Mouse (Mus musculus): ENCODE measurements around the gene Osbpl8. TPM values are rescaled to one million over a fixed set of nuclear protein-coding genes. Genes with fewer than 3 reads are reported as not detected.

Gene Osbpl8
- total and polyA plus RNA-seq, 3 experiments, result 12.9 to 26.4 (median 23.4) TPM

DNA sequence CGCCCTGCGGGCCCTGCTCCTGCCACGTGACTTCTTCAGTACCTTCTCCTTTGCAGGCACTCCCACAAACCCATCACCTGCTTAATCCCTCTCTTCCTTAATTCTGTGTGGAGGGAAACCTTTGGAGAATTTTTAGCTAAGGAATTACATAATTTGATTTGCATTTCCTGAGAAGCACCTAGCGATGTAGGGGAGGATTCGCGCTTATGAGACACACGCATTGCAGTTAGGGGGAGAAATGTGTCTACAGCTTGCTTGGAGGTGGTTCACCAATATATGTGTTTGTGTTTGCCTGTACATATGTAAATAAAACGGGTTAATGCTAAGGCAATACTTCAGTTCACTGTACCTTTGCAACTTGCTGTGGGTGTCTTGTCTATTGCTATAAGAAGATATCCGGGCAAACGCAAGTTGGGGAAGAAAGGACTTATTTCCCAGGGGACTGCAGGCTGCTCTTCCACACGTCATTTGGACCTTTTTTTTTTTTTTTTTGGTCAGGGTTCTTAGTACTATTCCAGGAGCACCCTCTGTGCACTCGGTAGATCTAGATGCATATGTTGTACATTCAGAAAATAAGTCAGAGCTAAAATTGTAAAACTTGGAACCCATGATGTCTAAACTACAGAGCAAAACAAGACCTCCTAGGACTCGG lies 144.4 kb downstream of the Osbpl8 start:
- in situ Hi-C loops (cut with MboI; ENCODE audit: low pct_ligation_motif_present, low pct_unique_long_range_greater_than_20kb, low sequenced_read_pairs), result loop anchor here (25.0 kb wide), 2 partner anchors 328 to 628 kb away; no protein-coding TSS in a partner anchor
- H3K9ac ChIP-seq (ENCODE audit: insufficient read depth, low read depth), result no peak overlapping the region
- no peak overlapping the region for H3K4me3 ChIP-seq (replicated peaks in 1 of 3; ENCODE audit: low read depth in 2 of 3, low read length in 2 of 3, poor library complexity in 1 of 3)
- no peaks in the 10 kb centered on the region for H3K36me3 ChIP-seq (replicated peaks in 1 of 2; ENCODE audit: control insufficient read depth in 1 of 2, insufficient read depth in 1 of 2, low read length in 1 of 2)
- peaks cover 4% of the 10 kb centered on the region for H3K9me3 ChIP-seq (replicated peaks; ENCODE audit: low read length)
- no peak for DNase-seq (ENCODE audit: extremely low read depth)
- no peaks in the 10 kb centered on the region for H3K79me2 ChIP-seq (replicated peaks; ENCODE audit: control insufficient read depth, extremely low read depth, insufficient read depth, poor library complexity, severe bottlenecking)
- H3K27ac ChIP-seq (ENCODE audit: insufficient read depth, low read depth), result no peak overlapping the region
- dilution Hi-C loops (cut with MboI; ENCODE audit: extremely low pct_ligation_motif_present, extremely low pct_unique_long_range_greater_than_20kb, low sequenced_read_pairs), result no loop called here
- no peaks in the 10 kb centered on the region for H3K27me3 ChIP-seq (replicated peaks)
- H3K4me1 ChIP-seq (ENCODE audit: control insufficient read depth in 1 of 2, insufficient read depth in 2 of 2), result no peaks in the 10 kb centered on the region
- TF ChIP-seq IRF4 (IDR thresholded peaks at IDR 0.05; ENCODE audit: low read depth, low read length), result no peak
- H3K4me2 ChIP-seq (ENCODE audit: insufficient read depth, low read depth, poor library complexity, severe bottlenecking), result no peak overlapping the region

DNA sequence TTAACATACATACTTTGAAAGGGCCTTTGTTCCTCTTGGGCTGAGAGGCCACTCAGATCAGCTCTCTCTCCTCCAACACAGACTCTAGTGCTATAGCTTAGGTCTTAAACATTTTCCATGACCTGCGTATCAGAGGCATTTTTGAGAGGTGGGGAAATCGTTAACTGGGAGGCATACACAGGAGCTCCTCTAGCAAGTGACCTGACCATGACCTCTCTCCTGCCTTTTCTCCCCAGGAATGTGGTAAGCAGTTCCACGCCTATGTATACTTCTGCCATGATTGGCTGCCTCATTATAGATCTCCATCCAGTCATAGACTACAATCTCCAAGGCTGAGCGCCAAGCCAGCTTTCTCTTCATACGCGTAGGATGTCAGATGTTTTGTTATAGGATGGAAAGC lies 148.7 kb downstream of the Osbpl8 start:
- dilution Hi-C loops (cut with MboI; ENCODE audit: extremely low pct_ligation_motif_present, extremely low pct_unique_long_range_greater_than_20kb, low sequenced_read_pairs) (no loop called here), in situ Hi-C loops (cut with MboI; ENCODE audit: low pct_ligation_motif_present, low pct_unique_long_range_greater_than_20kb, low sequenced_read_pairs) (loop anchor here (25.0 kb wide), 2 partner anchors 324 to 624 kb away; no protein-coding TSS in a partner anchor)
- no peaks in the 10 kb centered on the region for H3K4me1 ChIP-seq (ENCODE audit: control insufficient read depth in 1 of 2, insufficient read depth in 2 of 2)
- H3K79me2 ChIP-seq (replicated peaks; ENCODE audit: control insufficient read depth, extremely low read depth, insufficient read depth, poor library complexity, severe bottlenecking), result no peaks in the 10 kb centered on the region
- no peak overlapping the region for H3K9ac ChIP-seq (ENCODE audit: insufficient read depth, low read depth)
- H3K4me3 ChIP-seq (replicated peaks in 1 of 3; ENCODE audit: low read depth in 2 of 3, low read length in 2 of 3, poor library complexity in 1 of 3), result no peak overlapping the region
- no peak for DNase-seq (ENCODE audit: extremely low read depth)
- TF ChIP-seq ETS1 (conservative IDR thresholded peaks at IDR 0.05; ENCODE audit: low read depth, low read length) (no peak), E2F4 (IDR thresholded peaks at IDR 0.05; ENCODE audit: insufficient replicate concordance, low read depth, low read length) (no peak), CTCF (conservative IDR thresholded peaks at IDR 0.05 in 1 of 2, IDR thresholded peaks at IDR 0.05 in 1 of 2; ENCODE audit: low read depth in 2 of 2, low read length in 2 of 2) (no peak), BHLHE40 (IDR thresholded peaks at IDR 0.05; ENCODE audit: low read depth, low read length) (no peak), MXI1 (IDR thresholded peaks at IDR 0.05; ENCODE audit: low read depth, low read length) (no peak), SIN3A (IDR thresholded peaks at IDR 0.05; ENCODE audit: low read length) (no peak), MAX (IDR thresholded peaks at IDR 0.05; ENCODE audit: low read length) (no peak), NRF1 (IDR thresholded peaks at IDR 0.05; ENCODE audit: low read depth, low read length) (no peak), USF2 (conservative IDR thresholded peaks at IDR 0.05; ENCODE audit: low read depth, low read length) (no peak), ZMIZ1 (IDR thresholded peaks at IDR 0.05; ENCODE audit: low read depth, low read length) (no peak), MAFK (IDR thresholded peaks at IDR 0.05; ENCODE audit: insufficient replicate concordance, low read length) (no peak), ELF1 (IDR thresholded peaks at IDR 0.05; ENCODE audit: low read depth, low read length) (no peak), POLR2A (IDR thresholded peaks at IDR 0.05; ENCODE audit: low read depth, low read length) (no peak), NELFE (IDR thresholded peaks at IDR 0.05; ENCODE audit: low read depth, low read length) (no peak), JUN (IDR thresholded peaks at IDR 0.05; ENCODE audit: insufficient read depth, low read depth, low read length) (no peak), JUND (conservative IDR thresholded peaks at IDR 0.05; ENCODE audit: low read depth, low read length) (no peak)
- H3K4me2 ChIP-seq (ENCODE audit: insufficient read depth, low read depth, poor library complexity, severe bottlenecking), result no peak overlapping the region
- no peaks in the 10 kb centered on the region for H3K36me3 ChIP-seq (replicated peaks in 1 of 2; ENCODE audit: control insufficient read depth in 1 of 2, insufficient read depth in 1 of 2, low read length in 1 of 2)
- H3K9me3 ChIP-seq (replicated peaks; ENCODE audit: low read length), result no peaks in the 10 kb centered on the region
- H3K27ac ChIP-seq (ENCODE audit: insufficient read depth, low read depth), result no peak overlapping the region
- H3K27me3 ChIP-seq (replicated peaks), result no peaks in the 10 kb centered on the region

Data from CH12.LX (cell line).